Mouse (Mus musculus) heart, adult 2 months (tissue): ENCODE results near the gene Camkmt.

Source experiments
- CTCF ChIP-seq: fragments of 200-600 bp; IDR thresholded peaks from 2 replicates; pipeline ENCODE4 v1.8.1; 2022; ENCODE audit warnings: antibody characterized with exemption, mild to moderate bottlenecking, moderate library complexity
- EP300 ChIP-seq: fragments of 200-500 bp; IDR thresholded peaks from 2 replicates; pipeline ENCODE4 v1.6.1; 2011; ENCODE audit warnings: low read depth, low read length, control low read depth; ENCODE audit not compliant: insufficient read depth
- POLR2A ChIP-seq: fragments of 200-500 bp; IDR thresholded peaks from 2 replicates; pipeline ENCODE4 v1.6.1; 2011; ENCODE audit warnings: mild to moderate bottlenecking, low read depth, low read length, control low read depth; ENCODE audit not compliant: insufficient read depth

DNA sequence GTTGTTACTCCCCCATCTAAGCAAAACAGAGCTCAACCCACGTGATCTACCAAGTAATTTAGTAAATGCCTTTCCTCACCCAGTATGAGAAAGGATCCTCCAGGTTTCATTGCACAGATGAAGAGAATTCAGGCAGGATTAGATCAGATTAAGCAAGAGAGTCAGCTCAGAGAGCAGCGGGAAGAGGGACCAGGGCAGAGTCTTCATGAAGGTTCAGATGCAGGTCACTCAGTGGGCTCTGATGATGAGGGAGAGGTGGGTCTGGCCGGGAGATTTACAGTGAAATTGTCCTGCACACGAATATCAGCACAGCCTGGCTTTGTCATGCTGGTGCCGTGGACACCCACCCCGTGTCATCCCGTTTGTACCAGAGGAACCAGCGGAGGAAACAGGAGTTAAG is 342.6 kb downstream of the Camkmt start:
- TF ChIP-seq CTCF (no peak), POLR2A (no peak), EP300 (no peak)
